Mouse (Mus musculus): ENCODE results near the gene Sptbn1.

DNA sequence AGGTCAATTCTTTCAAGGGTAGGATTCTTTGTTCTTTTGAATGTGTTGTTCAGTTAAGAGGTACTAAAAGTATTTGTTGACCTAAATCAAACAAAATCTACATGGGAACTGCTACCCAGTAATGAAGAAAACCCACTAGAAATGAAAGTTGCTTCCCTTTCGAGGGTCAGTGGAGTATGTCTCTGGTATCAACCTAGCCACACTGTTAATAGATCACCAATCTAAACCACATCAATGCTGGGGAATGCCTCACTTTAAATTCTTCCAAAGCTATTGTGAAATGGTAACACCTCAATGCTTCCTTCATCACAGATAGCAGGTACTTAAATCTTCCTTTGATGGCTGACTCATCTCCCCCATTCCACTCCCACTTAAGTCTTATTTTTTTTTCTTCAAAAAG, 1.5 kb upstream of the Sptbn1 start:
- TF ChIP-seq CTCF (IDR thresholded peaks at IDR 0.05; ENCODE audit: low read depth) (no peak), EP300 (IDR thresholded peaks at IDR 0.05; ENCODE audit: low read depth) (no peak)

All from heart, postnatal 0 days (tissue).